Mouse (Mus musculus) adrenal gland, postnatal 10 days (tissue): ENCODE results near the gene Spats2. TPM values are rescaled to one million over a fixed set of nuclear protein-coding genes. Genes with fewer than 3 reads are reported as not detected.

ENCODE experiments used
- DNase-seq: peaks from one replicate; pipeline ENCODE4 v3.0.0; 2021; ENCODE audit warnings: mixed read lengths
- microRNA-seq: library from miRNA; unstranded; fragments of <30 nt; microRNA quantifications from one replicate; pipeline ENCODE4 v1.2.0, GENCODE M21; 2021
- total RNA-seq, 2 experiments: library from RNA; stranded (reverse); gene quantifications; 2 replicates each; pipeline ENCODE4 v1.2.3; 2021

Spats2 gene
- total RNA-seq, 2 experiments from 2014 or later, result 19.2 to 21.5 TPM

DNA sequence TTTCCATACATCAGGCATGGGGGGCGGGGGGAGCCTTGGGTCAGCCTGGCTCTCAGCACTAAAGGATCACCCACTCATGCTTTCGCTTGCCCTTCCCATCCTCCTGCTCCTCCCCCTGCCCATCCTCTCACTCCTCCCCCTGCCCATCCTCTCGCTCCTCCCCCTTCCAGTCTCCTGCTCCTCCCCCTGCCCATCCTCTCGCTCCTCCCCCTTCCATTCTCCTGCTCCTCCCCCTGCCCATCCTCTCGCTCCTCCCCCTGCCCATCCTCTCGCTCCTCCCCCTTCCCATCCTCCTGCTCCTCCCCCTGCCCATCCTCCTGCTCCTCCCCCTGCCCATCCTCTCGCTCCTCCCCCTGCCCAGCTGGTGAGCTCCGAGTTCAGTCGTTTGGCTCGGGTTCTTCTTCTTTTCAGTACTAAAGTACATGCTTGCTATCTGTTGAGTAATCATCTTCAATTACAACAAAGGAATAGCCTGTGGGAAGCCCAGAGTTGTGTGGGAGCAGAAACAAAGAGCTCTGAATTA is 134.1 kb downstream of the Spats2 start:
- peak; percentile 84 for DNase-seq

GRCm38 (mm10) chr15:99262702-99263101 is 137.0 kb downstream of the Spats2 start:
- DNase-seq, result no peak

Small RNAs within 50 kb of the gene (microRNA-seq; reads per million reads assigned to microRNA genes)
- gene Mir6960, result 1.4 reads per million

Other genes starting within 250 kb of the Spats2 start
- 1 to 10 TPM; 2.6 to 4.5 TPM for gene Rhebl1, start 231.4 kb upstream of the Spats2 start, total RNA-seq
- gene Dhh, start 227.4 kb upstream of the Spats2 start, total RNA-seq, result 1 to 10 TPM; 2.6 to 3.2 TPM
- 10 to 100 TPM; 17.7 to 27.7 TPM for gene Lmbr1l, start 207.7 kb upstream of the Spats2 start, total RNA-seq
- 100 to 1,000 TPM; 329 to 414 TPM for gene Tuba1b, start 191.4 kb upstream of the Spats2 start, total RNA-seq
- gene Gm49450, start 172.4 kb upstream of the Spats2 start, total RNA-seq, result not detected
- 100 to 1,000 TPM; 202 to 313 TPM for gene Tuba1a, start 172.2 kb upstream of the Spats2 start, total RNA-seq
- 100 to 1,000 TPM; 144 to 176 TPM for gene Tuba1c, start 96.0 kb upstream of the Spats2 start, total RNA-seq
- gene Prph, start 70.7 kb upstream of the Spats2 start, total RNA-seq, result 10 to 100 TPM; 24.0 to 59.0 TPM
- 1 to 10 TPM; 8.2 to 9.8 TPM for gene Troap, start 51.3 kb upstream of the Spats2 start, total RNA-seq
- gene C1ql4, start 38.1 kb upstream of the Spats2 start, total RNA-seq, result under 1 TPM in 1 of 2 experiments, not detected in 1; 0.18 TPM
- gene Dnajc22, start 32.7 kb upstream of the Spats2 start, total RNA-seq, result 10 to 100 TPM; 15.0 to 21.8 TPM
- gene Kcnh3, start 98.9 kb downstream of the Spats2 start, total RNA-seq, result 1 to 10 TPM; 1.6 to 1.8 TPM
- 10 to 100 TPM; 40.5 to 59.5 TPM for gene Mcrs1, start 126.0 kb downstream of the Spats2 start, total RNA-seq
- gene Prpf40b, start 169.2 kb downstream of the Spats2 start, total RNA-seq, result 10 to 100 TPM; 40.4 to 57.2 TPM
- gene Fam186b, start 170.0 kb downstream of the Spats2 start, total RNA-seq, result 1 to 10 TPM; 1.5 to 1.9 TPM
- gene Fmnl3, start 244.6 kb downstream of the Spats2 start, total RNA-seq, result 10 to 100 TPM; 27.6 to 31.7 TPM